Mouse (Mus musculus): ENCODE data around the gene L3mbtl2.
A peak's percentile ranks its signal among the peaks of the same experiment; 100 is the strongest.

The L3mbtl2 gene

DNA sequence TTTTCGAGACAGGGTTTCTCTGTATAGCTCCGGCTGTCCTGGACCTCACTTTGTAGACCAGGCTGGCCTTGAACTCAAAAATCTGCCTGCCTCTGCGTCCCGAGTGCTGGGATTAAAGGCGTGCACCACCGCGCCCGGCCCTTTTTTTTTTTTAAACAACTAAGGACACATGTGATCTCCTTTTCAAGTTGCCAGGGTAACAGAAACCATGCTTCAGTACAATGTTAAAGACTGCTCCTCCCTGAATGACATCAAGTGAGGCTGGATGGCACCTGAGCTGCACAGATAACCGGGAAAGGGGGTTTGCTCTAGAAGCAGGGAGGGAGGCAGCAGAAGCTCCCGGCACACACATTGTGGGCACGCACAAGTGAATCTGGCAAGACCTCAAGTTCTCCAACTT is 45.3 kb downstream of the L3mbtl2 start:
- no peak for DNase-seq (ENCODE audit: low spot score in 2 of 2)

DNA sequence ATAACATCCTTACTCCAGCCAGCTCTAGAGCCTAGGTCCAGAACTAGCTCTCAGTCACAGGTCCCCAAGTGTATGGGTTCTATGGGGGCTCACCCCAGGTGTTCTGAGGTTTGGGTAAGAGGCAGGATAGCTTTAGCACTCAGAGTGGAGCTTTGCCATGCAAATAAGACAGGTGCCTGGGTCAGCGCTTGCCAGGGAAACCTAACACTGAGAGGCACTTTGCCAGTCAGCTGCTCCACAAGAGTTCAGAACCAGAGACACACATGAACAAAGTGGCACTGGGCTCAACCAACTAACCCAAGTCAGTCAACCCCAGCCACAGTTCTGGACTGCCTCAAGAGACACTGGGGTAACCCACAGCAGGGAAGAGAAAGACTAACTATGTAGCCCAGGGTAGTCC is 46.0 kb downstream of the L3mbtl2 start:
- DNase-seq (ENCODE audit: low spot score in 2 of 2): no peak

DNA sequence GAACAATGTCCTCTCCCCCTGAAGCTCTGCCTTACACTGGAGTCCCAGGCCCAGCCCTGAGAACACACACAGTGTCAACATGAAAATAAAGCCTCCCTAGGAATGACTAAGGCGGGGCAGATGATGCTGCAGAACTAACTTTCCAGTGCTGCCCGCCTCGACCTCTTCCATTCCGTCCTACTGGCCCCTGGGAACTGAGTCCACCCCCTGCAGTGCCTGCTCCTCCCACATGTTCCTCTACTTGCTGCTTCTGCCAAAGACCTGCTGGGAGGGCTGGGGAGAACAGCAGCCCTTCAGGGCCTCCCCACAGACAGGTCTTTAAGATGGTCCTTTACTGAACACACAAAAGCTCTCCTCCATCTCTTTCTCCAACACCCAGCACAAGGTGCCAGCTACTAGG is 47.1 kb downstream of the L3mbtl2 start:
- no peak for DNase-seq (ENCODE audit: low spot score in 2 of 2)

DNA sequence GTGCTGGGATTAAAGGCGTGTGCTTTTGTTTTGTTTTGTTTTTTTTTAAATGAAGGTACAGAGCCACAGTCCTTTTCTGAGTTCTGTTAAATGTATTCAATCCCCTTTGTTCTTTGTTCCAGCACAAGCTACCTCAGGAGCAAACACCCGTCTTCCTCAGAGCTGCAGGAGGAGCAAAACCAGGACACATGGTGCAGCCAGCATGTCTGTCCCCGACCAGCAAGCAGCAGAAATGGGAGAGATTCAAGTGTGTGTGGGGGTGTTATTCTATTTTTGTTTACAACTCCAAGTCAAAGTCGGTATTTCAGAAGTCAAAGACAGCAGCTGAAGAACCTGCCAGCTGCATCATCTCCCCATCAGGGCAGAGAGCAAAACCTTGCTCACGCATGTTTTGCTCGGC is 50.1 kb downstream of the L3mbtl2 start:
- no peak for DNase-seq (ENCODE audit: low spot score in 2 of 2)

DNA sequence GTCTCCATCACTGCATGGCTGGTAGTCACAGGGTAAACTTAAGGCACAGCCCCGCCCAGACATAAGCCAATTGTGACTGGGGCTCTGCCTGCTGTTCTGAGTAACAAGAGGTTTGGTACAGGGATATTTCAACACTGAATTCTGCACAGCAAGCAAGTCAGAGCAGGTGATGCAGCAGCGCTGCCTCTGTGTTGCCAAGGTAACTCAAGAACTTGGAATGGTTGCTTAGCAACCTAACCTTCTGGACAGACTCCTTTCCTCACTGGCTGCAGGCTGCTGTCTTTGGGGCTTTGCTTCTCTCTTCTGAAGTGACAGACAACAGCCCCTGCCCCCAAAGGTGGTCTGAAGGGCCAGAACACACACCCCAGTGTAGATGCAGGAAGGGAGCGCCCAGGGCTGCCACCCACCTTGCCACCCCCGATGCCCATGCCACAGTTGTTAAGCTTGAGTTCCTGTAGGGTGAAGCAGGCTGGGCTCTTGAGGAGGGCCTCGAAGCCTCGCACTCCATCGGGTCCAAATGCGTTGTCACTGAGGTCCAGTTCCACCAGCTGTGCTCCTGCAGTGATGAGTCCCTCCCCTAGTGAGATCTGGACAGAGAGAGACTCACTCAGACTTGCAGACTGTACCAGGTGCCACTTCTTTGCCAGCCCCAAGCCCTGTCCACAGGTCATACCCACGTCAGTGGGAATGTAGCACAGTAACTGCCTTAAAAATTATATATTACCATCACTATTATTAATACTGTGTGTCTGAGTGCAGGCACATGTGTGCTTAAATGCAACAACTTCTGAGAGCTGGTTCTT is 54.8 kb downstream of the L3mbtl2 start:
- no peak for DNase-seq (ENCODE audit: low spot score in 2 of 2)

DNA sequence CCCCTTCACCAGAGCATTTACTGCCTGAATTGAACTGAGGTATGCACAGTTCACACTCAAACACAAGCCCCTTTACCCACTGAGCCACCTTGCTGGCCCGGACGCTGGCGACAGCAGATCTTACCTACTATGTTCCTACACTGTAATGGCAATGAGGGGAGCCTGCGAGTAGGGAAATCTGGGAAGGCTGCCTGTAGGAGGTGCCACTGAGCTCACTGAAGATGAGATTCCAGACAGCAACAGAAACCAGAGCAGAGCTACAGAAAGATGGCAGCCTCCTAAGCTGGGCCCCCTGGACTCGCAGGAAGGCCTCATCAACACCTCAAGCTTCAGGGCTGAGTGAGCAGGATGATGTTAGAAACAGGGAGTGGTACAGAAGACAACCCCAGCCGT is 55.4 kb downstream of the L3mbtl2 start:
- DNase-seq (ENCODE audit: low spot score in 2 of 2): no peak

DNA sequence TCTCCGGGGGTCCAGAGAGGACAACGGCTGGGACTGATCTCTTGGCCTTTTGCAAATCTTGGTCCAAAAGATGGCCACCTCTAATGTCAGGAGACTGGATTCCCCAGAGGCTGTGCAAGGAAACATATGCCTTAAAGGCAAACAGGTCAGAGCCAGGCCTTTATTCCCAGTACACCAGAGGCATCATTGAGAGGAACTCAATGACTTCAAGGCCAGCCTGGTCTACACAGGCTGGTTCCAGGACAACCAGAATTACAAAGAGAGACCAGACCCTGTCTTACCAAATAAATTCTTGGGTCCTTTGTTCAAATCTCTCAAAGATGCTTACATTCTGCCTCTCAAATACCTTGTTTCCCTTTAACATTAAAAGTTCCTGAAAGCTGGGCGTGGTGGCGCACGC is 58.7 kb downstream of the L3mbtl2 start:
- DNase-seq (ENCODE audit: low spot score in 2 of 2): no peak

DNA sequence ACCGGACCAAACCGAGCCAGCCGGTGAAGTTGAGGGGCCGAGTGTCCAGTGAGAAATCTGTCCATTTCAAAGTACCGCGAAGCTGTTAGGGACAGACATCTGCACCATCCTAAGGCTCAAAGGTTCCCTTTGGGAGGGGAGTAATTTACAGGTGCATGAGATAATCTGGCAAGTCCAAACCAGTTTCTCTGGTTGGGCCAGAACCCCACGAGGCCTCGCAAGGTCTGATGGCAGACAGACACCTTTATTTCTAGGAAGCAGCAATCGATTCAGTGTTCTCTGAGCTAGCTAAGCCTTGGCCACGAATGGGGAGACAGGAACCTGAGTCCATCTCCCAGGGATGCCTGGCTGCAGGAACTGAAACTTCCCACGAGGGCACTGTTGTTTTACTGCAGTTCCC is 60.0 kb downstream of the L3mbtl2 start:
- DNase-seq (ENCODE audit: low spot score in 2 of 2): no peak

DNA sequence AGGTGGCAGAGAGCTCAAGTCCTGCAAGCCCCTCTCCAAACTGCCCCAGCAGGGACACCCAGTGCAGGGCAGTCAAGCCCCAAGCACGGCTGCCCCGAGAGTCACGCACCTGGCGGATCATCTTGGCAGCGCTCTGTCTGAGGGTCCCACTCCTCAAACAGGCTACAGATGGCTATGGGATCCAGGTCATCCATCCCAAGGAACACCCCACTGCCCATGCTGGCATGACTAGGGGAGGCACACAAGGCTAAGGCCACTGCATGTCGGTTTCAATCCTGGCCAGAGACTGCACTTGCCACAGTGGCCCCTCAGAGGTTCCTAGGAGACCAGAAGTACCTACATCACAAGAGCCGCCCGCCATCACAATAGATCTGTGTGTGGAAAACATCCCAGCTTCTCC is 62.3 kb downstream of the L3mbtl2 start:
- no peak for DNase-seq (ENCODE audit: low spot score in 2 of 2)

DNA sequence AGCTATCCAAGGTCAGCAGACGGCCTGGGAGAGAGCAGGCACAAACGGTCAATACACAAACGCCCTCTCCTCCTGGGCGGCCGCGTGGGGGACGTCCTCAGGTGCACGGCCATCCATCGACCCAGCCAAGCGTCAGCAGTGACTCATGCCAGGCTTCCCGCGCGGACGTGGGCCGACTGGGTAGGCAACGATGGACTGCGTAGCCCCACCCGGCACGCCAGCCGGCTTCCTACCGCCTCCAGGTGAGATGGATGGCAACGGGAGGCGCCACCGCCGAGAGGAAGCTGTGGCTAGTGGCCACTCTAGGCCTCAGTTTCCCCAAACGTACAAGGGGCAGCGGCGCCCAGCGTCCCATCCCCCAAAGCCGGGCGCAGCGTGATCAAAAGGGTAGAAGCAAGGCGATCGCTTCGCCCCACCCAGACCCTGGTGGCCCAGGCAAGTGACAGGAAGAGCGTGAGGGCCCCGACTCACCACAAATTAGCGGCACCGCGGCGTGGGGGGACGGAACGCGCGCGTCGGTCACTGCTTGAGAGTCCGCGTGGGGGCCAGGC is 65.6 kb downstream of the L3mbtl2 start:
- DNase-seq (ENCODE audit: low spot score in 2 of 2): peak; percentile 59 to 83

DNA sequence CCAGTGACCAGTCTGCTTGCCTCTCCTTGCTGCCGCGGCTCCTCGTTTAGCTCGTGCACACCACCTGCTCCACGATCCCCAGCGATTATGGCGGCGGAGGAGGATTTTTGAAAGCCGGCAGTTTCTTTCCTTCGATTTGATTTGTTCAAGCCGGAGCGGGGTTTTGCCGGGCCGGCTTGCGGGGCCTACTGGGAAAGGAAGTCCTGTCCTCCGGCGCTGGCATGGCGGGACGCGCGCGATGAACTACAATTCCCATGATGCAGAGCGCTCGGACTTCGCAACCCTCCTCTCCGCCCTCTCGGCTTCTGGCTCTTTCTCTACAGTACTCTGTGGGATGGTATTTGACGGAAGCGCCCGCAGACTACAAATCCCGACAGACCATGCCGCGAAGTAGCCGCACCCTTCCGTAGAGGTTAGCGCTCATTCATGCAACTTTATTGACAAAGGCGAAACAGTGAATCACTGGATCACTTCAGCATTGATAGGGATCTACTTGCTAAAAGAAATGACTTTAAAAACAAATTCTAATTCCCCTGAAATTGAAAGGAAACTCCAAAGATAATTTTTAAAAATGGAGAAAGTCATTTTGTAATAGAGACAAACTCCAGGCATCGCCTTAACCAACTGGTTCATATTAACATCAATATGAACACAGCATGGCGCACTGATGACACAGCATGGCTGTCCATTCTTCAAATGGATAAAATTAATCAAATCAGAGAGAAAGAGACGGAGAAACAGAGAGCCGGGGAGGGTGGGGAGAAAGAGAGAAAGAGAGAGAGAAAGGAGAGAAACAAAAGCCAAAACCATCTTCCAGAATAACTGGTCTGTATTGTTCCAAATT is 66.3 kb downstream of the L3mbtl2 start:
- peak; percentile 97 for DNase-seq (ENCODE audit: low spot score in 2 of 2)

DNA sequence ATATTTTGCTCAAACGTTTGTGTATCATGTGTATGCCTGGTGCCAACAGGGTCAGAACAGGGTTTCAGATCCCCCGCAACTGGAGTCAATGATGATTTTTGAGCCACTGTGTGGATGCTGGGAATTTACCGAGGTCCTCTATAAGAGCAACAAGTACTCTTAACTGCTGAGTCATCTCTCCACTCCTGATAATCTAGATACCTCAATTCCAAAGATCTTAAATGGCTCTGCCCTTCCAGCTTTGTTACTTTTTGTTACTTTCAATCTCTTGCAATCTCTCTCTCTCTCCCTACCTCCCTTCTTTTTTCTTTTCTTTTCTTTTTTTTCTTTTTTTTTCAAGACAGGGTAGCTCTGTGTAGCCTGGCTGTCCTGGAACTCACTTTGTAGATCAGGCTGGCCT is 71.4 kb downstream of the L3mbtl2 start:
- no peak for DNase-seq (ENCODE audit: low spot score in 2 of 2)

Measured in spleen, postnatal 4 days (tissue).